10 mouse cellular contexts compared by ENCODE assay signal in the genomic region with DNA sequence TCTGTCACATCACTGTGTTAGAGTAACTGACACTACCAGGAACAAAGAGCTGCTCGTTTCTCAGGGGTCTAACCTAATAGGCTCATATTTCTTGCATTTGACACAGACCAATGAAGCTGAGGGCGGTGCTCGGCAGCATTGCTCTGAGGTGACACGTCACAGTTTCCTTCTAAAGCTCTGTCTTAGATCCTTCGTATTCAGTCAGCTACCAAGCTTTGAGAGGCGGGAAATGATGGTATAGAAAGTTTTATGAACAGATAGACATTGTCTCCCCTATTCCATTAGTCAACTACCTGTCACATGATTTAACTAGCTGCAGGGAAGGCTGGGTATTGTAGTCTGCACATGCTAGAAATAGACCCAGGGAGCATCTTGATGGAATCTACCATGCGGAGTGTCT.
DNase-seq lines count a peak whose midpoint lies in the region; ATAC-seq lines count a peak whose summit lies in the region.
"Had no signal": no experiment of that assay in that cellular context is flagged by ENCODE, and none has a peak within 500 bp of the region (broad histone marks: within the 10 kb centered on the region; RNA-seq: fewer than 3 reads in every experiment).

No protein-coding gene starts in this region.

- no peaks in the 10 kb centered on the region for H3K36me3 ChIP-seq in forebrain, embryonic 14.5 days (ENCODE audit: control insufficient read depth, insufficient read depth, low read length)
- no peaks in the 10 kb centered on the region for H3K36me3 ChIP-seq in forebrain, embryonic 12.5 days (replicated peaks)
- no peaks in the 10 kb centered on the region for H3K36me3 ChIP-seq in kidney, embryonic 16.5 days (ENCODE audit: insufficient read depth, low read length)
- H3K36me3 ChIP-seq in limb, embryonic 15.5 days = no peaks in the 10 kb centered on the region

- no peak for DNase-seq in forebrain, embryonic 14.5 days (ENCODE audit: low spot score)
- DNase-seq in kidney, adult 8-10 months = no peak
- peak; percentile 12 for DNase-seq in R1 (ENCODE audit: low read depth, low spot score)
- no peak for DNase-seq in adrenal gland, postnatal 4 days (ENCODE audit: low spot score in 2 of 2)
- no peak for DNase-seq in layer of hippocampus, postnatal 14 days (ENCODE audit: low spot score in 2 of 2)
- DNase-seq: adrenal gland, postnatal 36 days had no signal

- no peak overlapping the region for H3K9ac ChIP-seq in forebrain, embryonic 14.5 days (ENCODE audit: low read length)
- H3K9ac ChIP-seq in forebrain, embryonic 12.5 days = no peak overlapping the region
- no peak overlapping the region for H3K9ac ChIP-seq in kidney, embryonic 16.5 days (replicated peaks; ENCODE audit: low read length)
- no peak overlapping the region for H3K9ac ChIP-seq in limb, embryonic 15.5 days

- H3K4me1 ChIP-seq in forebrain, embryonic 14.5 days (ENCODE audit: control insufficient read depth, insufficient read depth, low read length) = no peaks in the 10 kb centered on the region
- no peaks in the 10 kb centered on the region for H3K4me1 ChIP-seq in forebrain, embryonic 12.5 days
- H3K4me1 ChIP-seq in kidney, embryonic 16.5 days (ENCODE audit: insufficient read depth, low read length) = no peaks in the 10 kb centered on the region
- no peaks in the 10 kb centered on the region for H3K4me1 ChIP-seq in limb, embryonic 15.5 days

- H3K4me2 ChIP-seq in forebrain, embryonic 14.5 days (ENCODE audit: low read length) = no peak overlapping the region
- H3K4me2 ChIP-seq in forebrain, embryonic 12.5 days = no peak overlapping the region
- peak overlapping the region; percentile 45 for H3K4me2 ChIP-seq in kidney, embryonic 16.5 days (replicated peaks; ENCODE audit: low read depth, low read length)
- no peak overlapping the region for H3K4me2 ChIP-seq in limb, embryonic 15.5 days
- H3K4me2 ChIP-seq: liver, embryonic 11.5 days had no signal

- H3K27me3 ChIP-seq in forebrain, embryonic 14.5 days (replicated peaks; ENCODE audit: control insufficient read depth, insufficient read depth, low read length) = no peaks in the 10 kb centered on the region
- peaks cover 6% of the 10 kb centered on the region; the same call in 1 of the 2 replicates for H3K27me3 ChIP-seq in forebrain, embryonic 12.5 days
- H3K27me3 ChIP-seq in kidney, embryonic 16.5 days (ENCODE audit: insufficient read depth, low read length) = no peaks in the 10 kb centered on the region; the same call in 1 of the 2 replicates
- no peaks in the 10 kb centered on the region for H3K27me3 ChIP-seq in limb, embryonic 15.5 days

- no peaks in the 10 kb centered on the region for H3K9me3 ChIP-seq in forebrain, embryonic 14.5 days (replicated peaks; ENCODE audit: control insufficient read depth, low read length)
- H3K9me3 ChIP-seq in forebrain, embryonic 12.5 days = no peaks in the 10 kb centered on the region
- H3K9me3 ChIP-seq in kidney, embryonic 16.5 days (ENCODE audit: low read length) = no peaks in the 10 kb centered on the region
- no peaks in the 10 kb centered on the region for H3K9me3 ChIP-seq in limb, embryonic 15.5 days

- peak; percentile 40; the same call in 1 of the 2 replicates for ATAC-seq in forebrain, embryonic 14.5 days
- ATAC-seq in forebrain, embryonic 12.5 days (ENCODE audit: low FRiP score) = no peak
- ATAC-seq in kidney, embryonic 16.5 days (ENCODE audit: low FRiP score, low TSS enrichment) = peak; percentile 54; the same call in 1 of the 2 replicates
- no peak for ATAC-seq in limb, embryonic 15.5 days (ENCODE audit: insufficient number of reproducible peaks, low FRiP score, low TSS enrichment, low read depth)

- no peak overlapping the region for H3K27ac ChIP-seq in forebrain, embryonic 14.5 days (ENCODE audit: low read depth, low read length)
- H3K27ac ChIP-seq in forebrain, embryonic 12.5 days = no peak overlapping the region
- H3K27ac ChIP-seq in kidney, embryonic 16.5 days (ENCODE audit: low read length) = no peak overlapping the region
- 0 out of 2 replicates have a peak overlapping the region, but pooled peaks have one; percentile 17 for H3K27ac ChIP-seq in limb, embryonic 15.5 days

- WGBS in forebrain, embryonic 14.5 days = 68% methylated on average over 7 of the region's 7 CpGs
- WGBS in forebrain, embryonic 12.5 days = 65% methylated on average over 7 of the region's 7 CpGs
- 34% methylated on average over 7 of the region's 7 CpGs for WGBS in kidney, embryonic 16.5 days
- 51% methylated on average over 7 of the region's 7 CpGs for WGBS in limb, embryonic 15.5 days

- H3K4me3 ChIP-seq in forebrain, embryonic 14.5 days (ENCODE audit: low read depth, low read length) = no peak overlapping the region
- H3K4me3 ChIP-seq in forebrain, embryonic 12.5 days (replicated peaks) = no peak overlapping the region
- H3K4me3 ChIP-seq in kidney, embryonic 16.5 days (ENCODE audit: low read length) = peak overlapping the region; percentile 36
- no peak overlapping the region; the same call in 1 of the 2 replicates for H3K4me3 ChIP-seq in limb, embryonic 15.5 days

Comparison
In these comparisons a context has a peak if more than half of its experiments do, and no peak if none do; other contexts are left out.
1. ATAC-seq: peak in forebrain, embryonic 14.5 days (single experiment) and kidney, embryonic 16.5 days (single experiment); none in forebrain, embryonic 12.5 days (single experiment) and limb, embryonic 15.5 days (single experiment).